Mouse (Mus musculus): ENCODE measurements around the gene Lrpprc. TPM values are rescaled to one million over a fixed set of nuclear protein-coding genes. Genes with fewer than 3 reads are reported as not detected.

Lrpprc gene
- polyA plus RNA-seq, 1 experiment from 2014 or later = 52.3 TPM

DNA sequence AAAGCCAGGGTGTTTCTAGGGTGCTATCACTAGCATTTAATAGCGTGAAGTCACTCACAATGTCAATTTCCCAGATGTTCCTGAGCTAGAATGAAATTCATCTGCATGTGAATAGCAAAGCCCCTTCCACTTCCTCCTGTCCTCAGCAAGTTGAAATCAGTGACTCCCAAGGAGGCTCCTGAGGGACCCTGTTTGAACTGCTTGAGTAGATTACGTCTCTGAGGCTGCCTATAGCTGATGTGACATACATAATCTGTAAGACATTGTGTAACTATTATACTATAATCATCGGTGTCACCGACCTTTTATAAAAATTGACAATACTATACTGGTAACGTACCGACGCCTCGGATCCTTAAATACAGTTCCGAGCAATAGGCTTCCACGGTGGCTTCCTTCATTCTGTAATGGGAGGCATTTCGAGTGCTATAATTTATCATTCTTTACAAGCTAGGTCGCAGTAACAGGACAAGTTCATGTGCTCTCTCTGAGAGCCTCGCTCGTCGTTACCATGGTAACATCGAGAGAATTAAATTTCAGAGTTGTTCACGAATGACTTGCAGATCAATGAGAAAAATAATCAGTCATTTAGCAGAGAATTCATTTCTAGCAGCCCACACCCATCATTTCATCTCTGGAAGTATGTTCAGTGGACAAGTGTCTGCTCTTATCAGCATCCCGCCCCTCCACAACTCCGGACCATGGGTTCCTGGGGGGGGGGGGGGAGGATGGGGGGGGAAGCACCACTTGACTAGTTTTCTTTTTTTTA lies 133.8 kb downstream of the Lrpprc start:
- Histone ChIP-seq H3K36me3 (no peaks in the 10 kb centered on the region), H3K4me3 (no peak overlapping the region), H3K4me2 (replicated peaks) (no peak overlapping the region), H3K27me3 (no peaks in the 10 kb centered on the region), H3K9ac (no peak overlapping the region), H3K4me1 (peaks cover 32% of the 10 kb centered on the region), H3K9me3 (replicated peaks) (no peaks in the 10 kb centered on the region), H3K27ac (peak overlapping the region; percentile 70)
- peak; percentile 64 for ATAC-seq (ENCODE audit: low FRiP score)
- 46% methylated on average over 19 of the region's 19 CpGs for WGBS

DNA sequence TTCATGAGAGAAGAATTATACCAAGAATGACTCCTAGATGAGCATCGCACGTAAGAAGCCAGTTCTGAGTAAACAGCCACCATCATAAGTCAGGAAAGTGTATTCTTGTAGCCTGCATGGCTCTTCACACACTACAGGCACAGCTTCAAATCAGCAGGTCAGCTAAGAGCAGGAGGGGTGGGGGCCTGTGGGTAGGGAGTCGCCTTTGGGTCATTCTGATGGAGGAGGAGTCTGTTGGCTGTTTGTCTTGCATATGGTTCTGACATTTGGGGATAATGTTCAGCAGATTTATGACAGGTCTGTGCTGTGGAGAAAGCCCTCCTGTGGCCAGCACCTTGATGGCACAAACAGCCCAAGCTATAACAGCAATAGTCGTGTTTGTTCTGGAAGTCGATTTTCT lies 134.4 kb downstream of the Lrpprc start:
- WGBS = 56% methylated on average over 5 of the region's 5 CpGs
- Histone ChIP-seq H3K27me3 (no peaks in the 10 kb centered on the region), H3K36me3 (0 out of 2 replicates have a peak, but pooled peaks cover 2% of the 10 kb centered on the region), H3K27ac (peak overlapping the region; percentile 70), H3K4me3 (no peak overlapping the region), H3K4me1 (peaks cover 32% of the 10 kb centered on the region), H3K9me3 (replicated peaks) (no peaks in the 10 kb centered on the region), H3K4me2 (replicated peaks) (no peak overlapping the region), H3K9ac (no peak overlapping the region)
- no peak for ATAC-seq (ENCODE audit: low FRiP score)

Other genes starting within 250 kb of the Lrpprc start
- gene Dync2li1, start 164.3 kb downstream of the Lrpprc start, polyA plus RNA-seq (2016; fragmentation: Nextera tagmentation; extraction: Ambion mirVana) = 34.9 and 37.7 TPM in 2 replicates
- gene Abcg8, start 114.5 kb downstream of the Lrpprc start, polyA plus RNA-seq (2016; fragmentation: Nextera tagmentation; extraction: Ambion mirVana) = 0.12 and 0.22 TPM in 2 replicates
- 3.8 and 5.8 TPM in 2 replicates for gene Abcg5, start 107.8 kb downstream of the Lrpprc start, polyA plus RNA-seq (2016; fragmentation: Nextera tagmentation; extraction: Ambion mirVana)
- 106 and 115 TPM in 2 replicates for gene Ppm1b, start 166.0 kb upstream of the Lrpprc start, polyA plus RNA-seq (2016; fragmentation: Nextera tagmentation; extraction: Ambion mirVana)
- gene Slc3a1, start 237.6 kb upstream of the Lrpprc start, polyA plus RNA-seq (2016; fragmentation: Nextera tagmentation; extraction: Ambion mirVana) = 0.65 and 0.80 TPM in 2 replicates